ENCODE assay signal across 9 mouse cellular contexts in genomic region chr9:18385782-18386181, GRCm38 (mm10). TPM values are rescaled to one million over a fixed set of nuclear protein-coding genes. Genes with fewer than 3 reads are reported as not detected.
DNase-seq lines count a peak whose midpoint lies in the region; ATAC-seq and TF ChIP-seq lines count a peak whose summit lies in the region.
"Had no signal": no experiment of that assay in that cellular context is flagged by ENCODE, and none has a peak within 500 bp of the region (broad histone marks: within the 10 kb centered on the region; RNA-seq: fewer than 3 reads in every experiment).

No protein-coding gene starts in this region.

- no peak for TF ChIP-seq CTCF in left cerebral cortex, adult 2 months (IDR thresholded peaks at IDR 0.05)

- peak; percentile 11 for DNase-seq in ES-CJ7 (ENCODE audit: low read depth, low spot score)
- peak; percentile 30 for DNase-seq in adipocyte (ENCODE audit: low spot score)
- peak; percentile 39 to 56 for DNase-seq in kidney, postnatal 4 days
- no peak for DNase-seq in thymus, postnatal 14 days
- DNase-seq in left cerebral cortex, adult 2 months (ENCODE audit: extremely low spot score in 1 of 2, low spot score in 2 of 2): no peak
- no peak for DNase-seq in cerebellum, adult 8-10 months

- H3K4me3 ChIP-seq in heart, embryonic 11.5 days (ENCODE audit: low read depth, low read length): 0 out of 2 replicates have a peak overlapping the region, but pooled peaks have one; percentile 6
- no peak overlapping the region for H3K4me3 ChIP-seq in left cerebral cortex, adult 2 months

- peak overlapping the region; percentile 57 for H3K4me2 ChIP-seq in heart, embryonic 11.5 days

- intact Hi-C loops in left cerebral cortex, adult 2 months (cut with DNase I): no loop called here

- ATAC-seq in heart, embryonic 11.5 days (replicated peaks; ENCODE audit: insufficient number of reproducible peaks, low FRiP score, low TSS enrichment): no peak
- ATAC-seq: inflammation-experienced regulatory T-cells, adult 6 months had no signal

- WGBS in heart, embryonic 11.5 days (ENCODE audit: insufficient replicate concordance): 16% methylated on average over 6 of the region's 6 CpGs

- no peaks in the 10 kb centered on the region for H3K4me1 ChIP-seq in heart, embryonic 11.5 days (ENCODE audit: control insufficient read depth, insufficient read depth, low read length)

- no peaks in the 10 kb centered on the region for H3K27me3 ChIP-seq in heart, embryonic 11.5 days (ENCODE audit: control insufficient read depth, insufficient read depth, low read length)

- H3K9me3 ChIP-seq in heart, embryonic 11.5 days (replicated peaks; ENCODE audit: control insufficient read depth, low read length): no peaks in the 10 kb centered on the region

- H3K36me3 ChIP-seq in heart, embryonic 11.5 days (ENCODE audit: control insufficient read depth, insufficient read depth, low read length): no peaks in the 10 kb centered on the region

- peak overlapping the region; percentile 60 for H3K9ac ChIP-seq in heart, embryonic 11.5 days (ENCODE audit: low read depth, low read length)

- H3K27ac ChIP-seq in heart, embryonic 11.5 days (ENCODE audit: low read depth, low read length): no peak overlapping the region
- H3K27ac ChIP-seq in left cerebral cortex, adult 2 months: no peak overlapping the region

RNA-seq across cellular contexts. Expression of gene Naalad2, which starts 17.0 kb away (rescaled TPM):
- polyA plus RNA-seq in heart, embryonic 11.5 days (2014; fragmentation: Nextera tagmentation; extraction: Ambion mirVana): 1.7 and 2.0 TPM in 2 replicates
- total RNA-seq in left cerebral cortex, adult 2 months (2021): under 1 TPM; 0.41 to 0.63 TPM

RNA-seq across cellular contexts. Expression of gene Ubtfl1, which starts 18.4 kb away (rescaled TPM):
- not detected in 2 replicates for polyA plus RNA-seq in heart, embryonic 11.5 days (2014; fragmentation: Nextera tagmentation; extraction: Ambion mirVana)
- total RNA-seq in left cerebral cortex, adult 2 months (2021): not detected

RNA-seq across cellular contexts. Expression of gene Mbd3l2, which starts 44.7 kb away (rescaled TPM):
- polyA plus RNA-seq in heart, embryonic 11.5 days (2014; fragmentation: Nextera tagmentation; extraction: Ambion mirVana): not detected in 2 replicates
- total RNA-seq in left cerebral cortex, adult 2 months (2021): not detected
- total RNA-seq: neutrophil, adult 5-6 weeks had no signal
- polyA plus RNA-seq: inflammation-experienced regulatory T-cells, adult 6 months had no signal

Comparison
In these comparisons a context has a peak if more than half of its experiments do, and no peak if none do; other contexts are left out.
1. DNase-seq: peak in ES-CJ7 (single experiment), adipocyte (single experiment) and kidney, postnatal 4 days (2 of 2); none in thymus, postnatal 14 days (single experiment), left cerebral cortex, adult 2 months (0 of 2) and cerebellum, adult 8-10 months (single experiment).